Mouse (Mus musculus) cerebellum, adult 2 months (tissue): ENCODE measurements around the gene Ntm.

Experiments
- CTCF ChIP-seq: fragments of 200-500 bp; IDR thresholded peaks from 2 replicates; pipeline ENCODE4 v1.5.1; 2011; ENCODE audit warnings: low read depth, mild to moderate bottlenecking, control low read depth, low read length, moderate library complexity, borderline replicate concordance; ENCODE audit not compliant: insufficient read depth
- POLR2A ChIP-seq: fragments of 200-500 bp; IDR thresholded peaks from 2 replicates; pipeline ENCODE4 v1.6.1; 2011; ENCODE audit warnings: low read length, control low read depth, borderline replicate concordance; ENCODE audit not compliant: insufficient read depth

GRCm38 (mm10) chr9:29956936-29957335 is 6.0 kb downstream of the Ntm start:
- TF ChIP-seq POLR2A, result no peak
- no peak for TF ChIP-seq CTCF
